Mouse (Mus musculus) heart, adult 2 months (tissue): ENCODE results near the gene Gak.

ENCODE experiments used
- CTCF ChIP-seq: fragments of 200-600 bp; IDR thresholded peaks from 2 replicates; pipeline ENCODE4 v1.8.1; 2022; ENCODE audit warnings: antibody characterized with exemption, mild to moderate bottlenecking, moderate library complexity
- EP300 ChIP-seq: fragments of 200-500 bp; IDR thresholded peaks from 2 replicates; pipeline ENCODE4 v1.6.1; 2011; ENCODE audit warnings: low read depth, low read length, control low read depth; ENCODE audit not compliant: insufficient read depth
- POLR2A ChIP-seq: fragments of 200-500 bp; IDR thresholded peaks from 2 replicates; pipeline ENCODE4 v1.6.1; 2011; ENCODE audit warnings: mild to moderate bottlenecking, low read depth, low read length, control low read depth; ENCODE audit not compliant: insufficient read depth

- TF ChIP-seq EP300 (no peak), POLR2A (no peak), CTCF (no peak)
Observed at GRCm38 (mm10) chr5:108549489-108550206, 79.9 kb downstream of the Gak start, which contains the start of gene Cplx1.
